Mouse (Mus musculus) E14TG2a.4 (cell line): ENCODE results near the gene Mapk8ip1.

ENCODE experiments used
- CTCF ChIP-seq: conservative IDR thresholded peaks from 2 replicates; pipeline ENCODE4 v1.5.1; 2014; ENCODE audit warnings: low read length
- NANOG ChIP-seq: IDR thresholded peaks from 2 replicates; pipeline ENCODE4 v1.6.1; 2014; ENCODE audit warnings: borderline replicate concordance, low read length, mixed read lengths
- POU5F1 ChIP-seq: IDR thresholded peaks from 2 replicates; pipeline ENCODE4 v1.6.1; 2014; ENCODE audit warnings: low read length, borderline replicate concordance

DNA sequence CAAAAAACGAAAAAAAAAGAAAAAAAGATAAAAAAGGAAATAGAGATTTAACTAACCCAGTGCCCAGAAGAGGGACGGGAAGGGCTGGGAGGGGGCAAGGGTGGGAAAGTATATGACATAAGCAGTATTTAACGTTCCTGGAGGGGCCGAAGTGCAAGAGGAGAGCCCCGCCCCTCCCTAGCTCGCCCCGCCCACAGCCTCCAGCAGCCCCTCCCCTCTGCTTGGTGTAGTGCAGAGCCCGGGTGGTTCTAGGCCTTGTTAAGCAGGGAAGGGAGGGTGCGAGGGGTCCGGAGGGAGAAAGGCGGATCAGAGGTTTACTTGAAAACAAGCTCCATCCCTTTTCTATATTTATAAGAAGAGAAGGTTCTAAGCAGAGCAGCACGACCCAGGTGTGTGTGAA, 40.2 kb downstream of the Mapk8ip1 start:
- no peak for TF ChIP-seq CTCF
- no peak for TF ChIP-seq NANOG
- no peak for TF ChIP-seq POU5F1
